Mouse (Mus musculus): ENCODE measurements around the gene Sntg2. TPM values are rescaled to one million over a fixed set of nuclear protein-coding genes. Genes with fewer than 3 reads are reported as not detected.

The Sntg2 gene
- polyA plus RNA-seq, 1 experiment from 2014 or later: 3.8 TPM

DNA sequence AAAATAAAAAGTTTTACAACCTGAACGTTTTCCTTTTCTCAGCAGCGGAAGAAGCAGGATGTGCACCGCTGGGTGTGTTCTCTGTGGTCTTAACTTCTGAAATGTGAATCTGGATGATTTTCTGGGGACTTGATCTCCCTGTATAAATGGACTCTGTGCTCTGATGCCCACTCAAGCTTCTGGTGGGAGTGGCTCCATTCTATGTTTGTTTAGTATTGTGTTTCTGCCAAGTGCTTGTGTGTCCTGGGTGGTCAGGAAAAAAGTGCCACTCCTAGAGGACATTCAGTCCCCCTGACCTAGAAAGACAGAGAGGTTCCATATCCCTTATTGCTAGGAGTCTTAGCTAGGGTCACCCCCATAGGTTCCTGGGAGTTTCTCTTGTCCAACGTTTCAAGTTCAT is 240.7 kb downstream of the Sntg2 start, which contains the start of gene Tpo:
Gene Tpo (minus strand): TSS at position 101 of the 400 bp plus-strand sequence.
- Histone ChIP-seq H3K9me3 (replicated peaks; ENCODE audit: control insufficient read depth, low read length) (no peaks in the 10 kb centered on the region), H3K27me3 (ENCODE audit: control insufficient read depth, insufficient read depth, low read length) (no peaks in the 10 kb centered on the region), H3K4me1 (ENCODE audit: control insufficient read depth, insufficient read depth, low read length) (no peaks in the 10 kb centered on the region), H3K36me3 (ENCODE audit: control insufficient read depth, insufficient read depth, low read length) (no peaks in the 10 kb centered on the region), H3K4me2 (no peak within 1 kb of the TSS), H3K9ac (ENCODE audit: low read depth, low read length) (no peak within 1 kb of the TSS), H3K27ac (ENCODE audit: low read depth, low read length) (no peak within 1 kb of the TSS), H3K4me3 (ENCODE audit: low read depth, low read length) (no peak within 1 kb of the TSS)
- 80% methylated on average over 4 of the region's 4 CpGs for WGBS (ENCODE audit: insufficient replicate concordance)
- ATAC-seq (replicated peaks; ENCODE audit: insufficient number of reproducible peaks, low FRiP score, low TSS enrichment): no peak

DNA sequence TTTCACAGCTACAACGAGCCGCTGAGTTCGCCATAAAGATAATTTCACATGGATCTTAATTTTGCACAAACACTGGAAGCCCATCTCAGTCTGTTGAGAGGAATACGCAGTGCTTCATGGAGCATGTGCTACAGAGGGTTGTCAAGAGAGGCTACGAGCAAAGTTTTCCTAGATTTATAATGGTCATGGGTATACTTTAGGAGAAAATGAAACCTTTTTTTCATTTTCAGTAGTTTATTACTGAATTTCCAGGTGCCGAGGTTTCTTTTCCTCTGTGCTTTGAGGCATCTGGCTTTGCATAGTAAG is 243.8 kb downstream of the Sntg2 start:
- Histone ChIP-seq H3K27ac (ENCODE audit: low read depth, low read length) (no peak overlapping the region), H3K9ac (ENCODE audit: low read depth, low read length) (no peak overlapping the region), H3K27me3 (ENCODE audit: control insufficient read depth, insufficient read depth, low read length) (no peaks in the 10 kb centered on the region), H3K4me1 (ENCODE audit: control insufficient read depth, insufficient read depth, low read length) (no peaks in the 10 kb centered on the region), H3K36me3 (ENCODE audit: control insufficient read depth, insufficient read depth, low read length) (no peaks in the 10 kb centered on the region), H3K4me3 (ENCODE audit: low read depth, low read length) (no peak overlapping the region), H3K9me3 (replicated peaks; ENCODE audit: control insufficient read depth, low read length) (no peaks in the 10 kb centered on the region), H3K4me2 (no peak overlapping the region)
- 75% methylated on average over 6 of the region's 6 CpGs for WGBS (ENCODE audit: insufficient replicate concordance)
- ATAC-seq (replicated peaks; ENCODE audit: insufficient number of reproducible peaks, low FRiP score, low TSS enrichment): no peak

DNA sequence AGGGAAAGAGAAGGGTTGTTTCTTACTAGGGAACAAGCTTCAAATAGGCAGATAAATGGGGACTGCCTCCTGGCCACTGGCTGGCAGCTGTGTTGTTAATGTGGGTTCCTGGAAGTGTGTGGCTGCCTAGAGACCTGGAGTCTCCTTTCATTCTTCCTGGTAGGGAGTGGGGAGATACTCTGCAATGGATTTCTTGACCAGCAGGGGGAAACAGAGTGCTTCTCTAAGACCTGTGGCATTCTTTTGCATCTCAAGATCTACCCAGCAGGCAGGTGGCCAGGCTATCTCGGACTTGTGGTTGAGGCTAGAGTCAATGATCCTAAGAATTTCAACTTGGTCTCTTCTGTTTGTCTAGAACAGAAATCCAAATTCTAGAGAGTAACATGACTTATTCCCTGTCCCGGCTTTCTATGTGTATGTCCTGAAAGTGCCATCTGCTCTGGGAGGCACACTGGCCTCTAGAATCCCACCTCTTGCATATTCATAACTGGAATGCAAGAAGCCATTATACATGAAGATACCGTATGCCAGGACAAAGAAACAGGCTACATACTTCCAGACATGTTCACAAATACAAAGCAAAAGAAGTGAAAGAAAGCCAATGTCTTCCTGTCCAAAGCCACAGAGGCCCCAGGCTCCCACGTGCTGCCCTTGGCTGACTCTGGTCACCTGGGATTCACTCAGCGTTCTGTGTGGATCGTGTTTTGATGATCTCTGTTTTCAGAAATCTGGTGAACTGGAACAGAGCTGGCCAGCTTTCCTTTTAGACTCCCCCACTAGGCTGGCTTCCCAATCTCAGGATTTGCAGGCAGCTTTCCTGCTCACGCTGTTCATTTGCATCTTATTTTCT is 244.4 kb downstream of the Sntg2 start:
- Histone ChIP-seq H3K36me3 (ENCODE audit: control insufficient read depth, insufficient read depth, low read length) (no peaks in the 10 kb centered on the region), H3K27me3 (ENCODE audit: control insufficient read depth, insufficient read depth, low read length) (no peaks in the 10 kb centered on the region), H3K9me3 (replicated peaks; ENCODE audit: control insufficient read depth, low read length) (no peaks in the 10 kb centered on the region), H3K4me3 (ENCODE audit: low read depth, low read length) (no peak overlapping the region), H3K4me2 (no peak overlapping the region), H3K4me1 (ENCODE audit: control insufficient read depth, insufficient read depth, low read length) (no peaks in the 10 kb centered on the region), H3K9ac (ENCODE audit: low read depth, low read length) (no peak overlapping the region), H3K27ac (ENCODE audit: low read depth, low read length) (no peak overlapping the region)
- ATAC-seq (replicated peaks; ENCODE audit: insufficient number of reproducible peaks, low FRiP score, low TSS enrichment): no peak
- WGBS (ENCODE audit: insufficient replicate concordance): 66% methylated on average over 7 of the region's 7 CpGs

Other genes starting within 250 kb of the Sntg2 start
- not detected in 2 replicates for gene Tpo, start 240.8 kb downstream of the Sntg2 start, polyA plus RNA-seq (2014; fragmentation: Nextera tagmentation; extraction: Ambion mirVana)
- gene Tmem18, start 211.1 kb upstream of the Sntg2 start, polyA plus RNA-seq (2014; fragmentation: Nextera tagmentation; extraction: Ambion mirVana): 13.7 and 15.7 TPM in 2 replicates

Measured in heart, embryonic 11.5 days (tissue).